Mouse (Mus musculus): Measurements from ENCODE around the gene Bicral.

GRCm38 (mm10) chr17:46751794-46752556 lies 106.3 kb downstream of the Bicral start, which contains the start of gene Cnpy3:
- TF ChIP-seq CTCF (IDR thresholded peaks at IDR 0.05; ENCODE audit: extremely low read depth, insufficient read depth, low read length) (no peak), POLR2A (IDR thresholded peaks at IDR 0.05; ENCODE audit: extremely low read depth, insufficient read depth, low read length) (peak; percentile 92)
